ENCODE assay signal across 18 mouse cellular contexts in the genomic region with DNA sequence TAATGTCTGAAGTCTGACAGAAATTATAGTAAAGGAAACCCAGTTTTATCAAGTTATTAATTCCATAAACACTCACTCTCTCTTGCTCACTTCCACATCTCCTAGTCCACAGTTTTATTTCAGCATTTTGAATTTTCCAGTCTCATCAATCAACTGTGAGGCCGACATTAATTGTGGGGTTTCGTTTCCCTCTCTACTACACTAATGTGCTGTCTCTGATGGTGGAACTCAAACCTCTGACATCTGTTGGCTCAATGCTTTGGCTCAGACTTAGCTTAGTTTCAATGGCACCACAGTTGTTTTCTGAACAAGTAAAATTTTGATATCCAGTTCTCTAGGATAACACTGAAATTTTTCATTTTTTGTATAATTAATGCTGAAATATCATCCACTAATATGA.
"Had no signal": no experiment of that assay in that cellular context is flagged by ENCODE, and none has a peak within 500 bp of the region (broad histone marks: within the 10 kb centered on the region; RNA-seq: fewer than 3 reads in every experiment).

No protein-coding gene starts in this region.

- DNase-seq: liver, embryonic 13.5 days; liver, postnatal 0 days; lung, adult 2 months; lung, postnatal 10 days; lung, postnatal 36 days; right cerebral cortex, postnatal 14 days; right cerebral cortex, postnatal 4 days; spleen, adult 18-20 months; thymus, adult 18-20 months; thymus, postnatal 14 days; thymus, postnatal 4 days had no signal

- H3K9me3 ChIP-seq: liver, embryonic 13.5 days; liver, embryonic 15.5 days; megakaryocyte, embryonic 14.5 days; midbrain, embryonic 13.5 days; midbrain, embryonic 15.5 days; neural tube, embryonic 12.5 days had no signal

- H3K4me3 ChIP-seq: liver, embryonic 13.5 days; liver, embryonic 15.5 days; megakaryocyte, embryonic 14.5 days; midbrain, embryonic 13.5 days; midbrain, embryonic 15.5 days; neural tube, embryonic 12.5 days had no signal

- H3K27me3 ChIP-seq: liver, embryonic 13.5 days; liver, embryonic 15.5 days; megakaryocyte, embryonic 14.5 days; midbrain, embryonic 13.5 days; midbrain, embryonic 15.5 days; neural tube, embryonic 12.5 days had no signal

- H3K36me3 ChIP-seq: liver, embryonic 13.5 days; liver, embryonic 15.5 days; midbrain, embryonic 13.5 days; midbrain, embryonic 15.5 days; neural tube, embryonic 12.5 days had no signal

- ATAC-seq: liver, postnatal 0 days; midbrain, embryonic 13.5 days; midbrain, embryonic 15.5 days had no signal

- H3K27ac ChIP-seq: liver, embryonic 13.5 days; liver, embryonic 15.5 days; macrophage; midbrain, embryonic 13.5 days; midbrain, embryonic 15.5 days; neural tube, embryonic 12.5 days had no signal

- H3K4me2 ChIP-seq: liver, embryonic 13.5 days; liver, embryonic 15.5 days; midbrain, embryonic 11.5 days; midbrain, embryonic 13.5 days; midbrain, embryonic 15.5 days; neural tube, embryonic 12.5 days had no signal

- H3K9ac ChIP-seq: liver, embryonic 13.5 days; liver, embryonic 15.5 days; liver, postnatal 0 days; midbrain, embryonic 13.5 days; midbrain, embryonic 15.5 days; neural tube, embryonic 12.5 days had no signal

- H3K4me1 ChIP-seq: liver, embryonic 13.5 days; liver, embryonic 15.5 days; megakaryocyte, embryonic 14.5 days; midbrain, embryonic 13.5 days; midbrain, embryonic 15.5 days; neural tube, embryonic 12.5 days had no signal
